In the genomic region with DNA sequence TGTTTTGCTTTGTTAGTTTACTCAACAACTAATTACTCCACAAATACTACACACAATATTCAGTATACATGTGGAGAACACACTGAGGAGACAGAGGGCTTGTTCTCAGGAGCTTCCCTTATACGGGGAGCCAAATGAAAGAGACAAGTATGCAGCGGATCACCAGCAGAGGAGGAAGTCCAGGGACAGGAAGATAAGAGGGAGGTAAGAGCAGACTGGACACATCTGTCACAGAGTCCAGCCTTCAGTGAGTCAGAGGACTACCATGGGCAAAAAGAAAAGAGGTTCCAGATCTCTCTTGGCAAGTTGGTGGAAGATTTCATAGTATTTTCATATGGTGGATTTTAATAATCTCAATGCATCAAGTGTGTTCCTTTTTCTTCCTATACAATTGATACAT, we compare ENCODE assay signal across 18 mouse cellular contexts. TPM values are rescaled to one million over a fixed set of nuclear protein-coding genes. Genes with fewer than 3 reads are reported as not detected.
DNase-seq lines count a peak whose midpoint lies in the region; ATAC-seq and TF ChIP-seq lines count a peak whose summit lies in the region.
"Had no signal": no experiment of that assay in that cellular context is flagged by ENCODE, and none has a peak within 500 bp of the region (broad histone marks: within the 10 kb centered on the region; RNA-seq: fewer than 3 reads in every experiment).

No protein-coding gene starts in this region.

- TF ChIP-seq CTCF in liver, postnatal 0 days (IDR thresholded peaks at IDR 0.05; ENCODE audit: low read depth), result no peak
- no peak for TF ChIP-seq CTCF in gastrocnemius, adult 2 months (IDR thresholded peaks at IDR 0.05)

- ATAC-seq in limb, embryonic 11.5 days (ENCODE audit: insufficient number of reproducible peaks, low FRiP score, low TSS enrichment, low read depth), result no peak
- peak; percentile 71 for ATAC-seq in intestine, embryonic 15.5 days
- peak; percentile 65 for ATAC-seq in liver, postnatal 0 days
- ATAC-seq: forebrain, embryonic 15.5 days had no signal

- H3K27ac ChIP-seq in limb, embryonic 11.5 days (replicated peaks; ENCODE audit: low read depth, low read length), result no peak overlapping the region
- H3K27ac ChIP-seq in limb, embryonic 10.5 days, result no peak overlapping the region
- H3K27ac ChIP-seq in intestine, embryonic 15.5 days, result no peak overlapping the region
- H3K27ac ChIP-seq in liver, postnatal 0 days (ENCODE audit: low read depth), result peak overlapping the region; percentile 45; the same call in 1 of the 2 replicates
- H3K27ac ChIP-seq in gastrocnemius, adult 2 months, result no peak overlapping the region
- H3K27ac ChIP-seq: embryonic facial prominence, embryonic 12.5 days; forebrain, embryonic 15.5 days; limb, embryonic 12.5 days; midbrain, embryonic 12.5 days; neural tube, embryonic 13.5 days had no signal

- H3K4me3 ChIP-seq in limb, embryonic 11.5 days (ENCODE audit: low read depth, low read length), result no peak overlapping the region
- H3K4me3 ChIP-seq in limb, embryonic 10.5 days, result no peak overlapping the region
- no peak overlapping the region for H3K4me3 ChIP-seq in intestine, embryonic 15.5 days (replicated peaks)
- no peak overlapping the region for H3K4me3 ChIP-seq in liver, postnatal 0 days (ENCODE audit: low read depth, low read length)
- no peak overlapping the region for H3K4me3 ChIP-seq in gastrocnemius, adult 2 months
- H3K4me3 ChIP-seq: embryonic facial prominence, embryonic 12.5 days; forebrain, embryonic 15.5 days; limb, embryonic 12.5 days; midbrain, embryonic 12.5 days; neural tube, embryonic 13.5 days had no signal

- H3K27me3 ChIP-seq in limb, embryonic 11.5 days (ENCODE audit: control insufficient read depth, insufficient read depth, low read length), result no peaks in the 10 kb centered on the region
- no peaks in the 10 kb centered on the region for H3K27me3 ChIP-seq in limb, embryonic 10.5 days (ENCODE audit: low read depth, poor library complexity, severe bottlenecking)
- H3K27me3 ChIP-seq in intestine, embryonic 15.5 days (replicated peaks), result no peaks in the 10 kb centered on the region
- no peaks in the 10 kb centered on the region for H3K27me3 ChIP-seq in liver, postnatal 0 days (ENCODE audit: insufficient read depth, low read length)
- H3K27me3 ChIP-seq: embryonic facial prominence, embryonic 12.5 days; forebrain, embryonic 15.5 days; limb, embryonic 12.5 days; midbrain, embryonic 12.5 days; neural tube, embryonic 13.5 days had no signal

- intact Hi-C loops in gastrocnemius, adult 2 months (cut with DNase I), result no loop called here

- 61% methylated on average over 2 of the region's 2 CpGs for WGBS in limb, embryonic 11.5 days
- WGBS in limb, embryonic 10.5 days, result 49% methylated on average over 2 of the region's 2 CpGs
- WGBS in intestine, embryonic 15.5 days, result 19% methylated on average over 2 of the region's 2 CpGs
- 1% methylated on average over 2 of the region's 2 CpGs for WGBS in liver, postnatal 0 days (ENCODE audit: insufficient replicate concordance)

- H3K4me1 ChIP-seq in limb, embryonic 11.5 days (ENCODE audit: control insufficient read depth, insufficient read depth, low read length), result no peaks in the 10 kb centered on the region
- peaks cover 10% of the 10 kb centered on the region; the same call in 1 of the 2 replicates for H3K4me1 ChIP-seq in limb, embryonic 10.5 days
- 0 out of 2 replicates have a peak, but pooled peaks cover 6% of the 10 kb centered on the region for H3K4me1 ChIP-seq in intestine, embryonic 15.5 days (replicated peaks)
- peaks cover 7% of the 10 kb centered on the region; the same call in 1 of the 2 replicates for H3K4me1 ChIP-seq in liver, postnatal 0 days (ENCODE audit: insufficient read depth)
- H3K4me1 ChIP-seq: embryonic facial prominence, embryonic 12.5 days; forebrain, embryonic 15.5 days; limb, embryonic 12.5 days; midbrain, embryonic 12.5 days had no signal

- no peak overlapping the region for H3K9ac ChIP-seq in limb, embryonic 11.5 days (ENCODE audit: low read length)
- no peak overlapping the region for H3K9ac ChIP-seq in intestine, embryonic 15.5 days
- H3K9ac ChIP-seq in liver, postnatal 0 days (replicated peaks), result no peak overlapping the region
- H3K9ac ChIP-seq: embryonic facial prominence, embryonic 12.5 days; forebrain, embryonic 15.5 days; limb, embryonic 12.5 days; midbrain, embryonic 12.5 days; neural tube, embryonic 13.5 days had no signal

- H3K9me3 ChIP-seq in limb, embryonic 11.5 days (ENCODE audit: control insufficient read depth, low read length), result no peaks in the 10 kb centered on the region
- no peaks in the 10 kb centered on the region for H3K9me3 ChIP-seq in limb, embryonic 10.5 days (replicated peaks)
- no peaks in the 10 kb centered on the region for H3K9me3 ChIP-seq in intestine, embryonic 15.5 days
- H3K9me3 ChIP-seq in liver, postnatal 0 days (ENCODE audit: low read length), result no peaks in the 10 kb centered on the region
- H3K9me3 ChIP-seq: embryonic facial prominence, embryonic 12.5 days; forebrain, embryonic 15.5 days; limb, embryonic 12.5 days; midbrain, embryonic 12.5 days; neural tube, embryonic 13.5 days had no signal

- TF ChIP-seq EP300 in liver, postnatal 0 days (IDR thresholded peaks at IDR 0.05; ENCODE audit: low read depth), result no peak

- no peaks in the 10 kb centered on the region for H3K36me3 ChIP-seq in limb, embryonic 11.5 days (ENCODE audit: control insufficient read depth, insufficient read depth, low read length)
- no peaks in the 10 kb centered on the region for H3K36me3 ChIP-seq in limb, embryonic 10.5 days
- no peaks in the 10 kb centered on the region for H3K36me3 ChIP-seq in intestine, embryonic 15.5 days
- H3K36me3 ChIP-seq in liver, postnatal 0 days (replicated peaks; ENCODE audit: insufficient read depth, low read length), result no peaks in the 10 kb centered on the region
- H3K36me3 ChIP-seq: embryonic facial prominence, embryonic 12.5 days; forebrain, embryonic 15.5 days; limb, embryonic 12.5 days; midbrain, embryonic 12.5 days; neural tube, embryonic 13.5 days had no signal

- DNase-seq in limb, embryonic 11.5 days (ENCODE audit: low spot score), result peak; percentile 18
- no peak for DNase-seq in limb, embryonic 10.5 days (ENCODE audit: low spot score)
- peak; percentile 25 for DNase-seq in 416B (ENCODE audit: low read depth)
- DNase-seq in liver, postnatal 0 days, result no peak
- DNase-seq in gastrocnemius, adult 2 months, result no peak
- no peak for DNase-seq in layer of hippocampus, postnatal 36 days
- DNase-seq: adrenal gland, adult 8-10 months; cerebellum, adult 8-10 months; heart, adult 11 months; kidney, adult 9 months; right cerebral cortex, postnatal 14 days; thymus, postnatal 36 days had no signal

- H3K4me2 ChIP-seq in limb, embryonic 11.5 days (ENCODE audit: low read depth, severe bottlenecking), result no peak overlapping the region
- H3K4me2 ChIP-seq in intestine, embryonic 15.5 days (replicated peaks), result no peak overlapping the region
- no peak overlapping the region for H3K4me2 ChIP-seq in liver, postnatal 0 days (ENCODE audit: low read depth, low read length)
- H3K4me2 ChIP-seq: embryonic facial prominence, embryonic 12.5 days; forebrain, embryonic 15.5 days; limb, embryonic 12.5 days; midbrain, embryonic 12.5 days; neural tube, embryonic 13.5 days had no signal

RNA-seq across cellular contexts. Expression of a gene that starts 13.5 kb away (rescaled TPM):
- 10.1 and 10.8 TPM in 2 replicates for polyA plus RNA-seq in limb, embryonic 11.5 days (2014; fragmentation: Nextera tagmentation; extraction: Ambion mirVana)
- polyA plus RNA-seq in limb, embryonic 10.5 days (2016; fragmentation: Nextera tagmentation; extraction: Ambion mirVana), result 7.2 and 10.0 TPM in 2 replicates
- polyA plus RNA-seq in intestine, embryonic 15.5 days (2015; fragmentation: Nextera tagmentation; extraction: Ambion mirVana), result 9.7 and 10.2 TPM in 2 replicates
- 11.2 TPM in 2 replicates for polyA plus RNA-seq in liver, postnatal 0 days (2015; fragmentation: Nextera tagmentation; extraction: Ambion mirVana)
- total RNA-seq in gastrocnemius, adult 2 months (2021), result 10 to 100 TPM; 13.4 to 13.5 TPM
- 1 to 10 TPM; 9.3 to 9.4 TPM for total RNA-seq in layer of hippocampus, postnatal 36 days (2021)

Comparison
In these comparisons a context has a peak if more than half of its experiments do, and no peak if none do; other contexts are left out.
1. DNase-seq: peak in limb, embryonic 11.5 days (single experiment) and 416B (single experiment); none in limb, embryonic 10.5 days (single experiment), liver, postnatal 0 days (single experiment), gastrocnemius, adult 2 months (single experiment) and layer of hippocampus, postnatal 36 days (0 of 2).